Mouse (Mus musculus) ES-Bruce4 (cell line): Measurements from ENCODE around the gene Thrap3.

Experiments
- CTCF ChIP-seq: IDR thresholded peaks from one replicate; pipeline ENCODE4 v1.8.1; 2011; ENCODE audit warnings: low read depth, low read length
- POLR2A ChIP-seq: IDR thresholded peaks from one replicate; pipeline ENCODE4 v1.8.1; 2011; ENCODE audit warnings: low read length; ENCODE audit not compliant: insufficient read depth

DNA sequence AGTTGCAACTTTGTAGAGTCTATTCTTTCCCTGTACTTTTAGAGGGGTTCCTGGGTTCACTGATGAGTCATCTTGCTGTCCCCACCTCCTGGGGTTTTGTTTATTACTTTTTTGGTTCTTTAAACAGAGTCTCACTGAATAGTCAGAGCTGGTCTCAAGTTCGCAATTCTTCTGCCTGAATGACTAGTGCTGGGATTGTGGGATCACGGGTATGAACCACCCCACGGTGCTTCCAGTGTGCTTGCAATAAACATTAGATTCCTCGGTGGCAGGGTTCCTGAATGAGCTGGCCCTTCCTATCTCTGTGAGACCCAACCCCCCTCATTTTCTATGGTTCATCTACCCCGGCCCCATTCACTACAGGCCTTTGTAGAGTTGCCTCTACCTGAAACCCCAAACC lies 25.6 kb upstream of the Thrap3 start:
- TF ChIP-seq CTCF (no peak), POLR2A (no peak)
